Mouse (Mus musculus): ENCODE measurements around the gene Cdk5rap2.

The Cdk5rap2 gene

GRCm38 (mm10) chr4:70353656-70354055 is 56.6 kb downstream of the Cdk5rap2 start:
- no peak for DNase-seq (ENCODE audit: low read depth, low spot score)

- DNase-seq (ENCODE audit: low read depth, low spot score), result no peak
Measured at GRCm38 (mm10) chr4:70335444-70336144, 74.6 kb downstream of the Cdk5rap2 start.

- DNase-seq (ENCODE audit: low read depth, low spot score), result peak; percentile 21
Measured at GRCm38 (mm10) chr4:70334995-70335394, 75.2 kb downstream of the Cdk5rap2 start.

GRCm38 (mm10) chr4:70332981-70333380 is 77.3 kb downstream of the Cdk5rap2 start:
- no peak for DNase-seq (ENCODE audit: low read depth, low spot score)

- peak; percentile 88 for DNase-seq (ENCODE audit: low read depth, low spot score)
Measured at GRCm38 (mm10) chr4:70332576-70332975, 77.7 kb downstream of the Cdk5rap2 start.

GRCm38 (mm10) chr4:70331181-70331580 is 79.1 kb downstream of the Cdk5rap2 start:
- no peak for DNase-seq (ENCODE audit: low read depth, low spot score)

- no peak for DNase-seq (ENCODE audit: low read depth, low spot score)
Measured at GRCm38 (mm10) chr4:70328033-70328432, 82.2 kb downstream of the Cdk5rap2 start.

- DNase-seq (ENCODE audit: low read depth, low spot score), result no peak
Measured at GRCm38 (mm10) chr4:70327436-70327835, 82.8 kb downstream of the Cdk5rap2 start.

GRCm38 (mm10) chr4:70321586-70321985 is 88.7 kb downstream of the Cdk5rap2 start:
- no peak for DNase-seq (ENCODE audit: low read depth, low spot score)

- no peak for DNase-seq (ENCODE audit: low read depth, low spot score)
Measured at GRCm38 (mm10) chr4:70312170-70312569, 98.1 kb downstream of the Cdk5rap2 start.

GRCm38 (mm10) chr4:70311530-70311929 is 98.7 kb downstream of the Cdk5rap2 start:
- DNase-seq (ENCODE audit: low read depth, low spot score), result no peak

GRCm38 (mm10) chr4:70307230-70307629 is 103.0 kb downstream of the Cdk5rap2 start:
- DNase-seq (ENCODE audit: low read depth, low spot score), result peak; percentile 77

GRCm38 (mm10) chr4:70303870-70304269 is 106.4 kb downstream of the Cdk5rap2 start:
- DNase-seq (ENCODE audit: low read depth, low spot score), result no peak

- peak; percentile 6 for DNase-seq (ENCODE audit: low read depth, low spot score)
Measured at GRCm38 (mm10) chr4:70301187-70301586, 109.1 kb downstream of the Cdk5rap2 start.

GRCm38 (mm10) chr4:70289361-70289760 is 120.9 kb downstream of the Cdk5rap2 start:
- DNase-seq (ENCODE audit: low read depth, low spot score), result no peak

GRCm38 (mm10) chr4:70283163-70283562 is 127.1 kb downstream of the Cdk5rap2 start:
- no peak for DNase-seq (ENCODE audit: low read depth, low spot score)

- no peak for DNase-seq (ENCODE audit: low read depth, low spot score)
Measured at GRCm38 (mm10) chr4:70278882-70279281, 131.4 kb downstream of the Cdk5rap2 start.

- no peak for DNase-seq (ENCODE audit: low read depth, low spot score)
Measured at GRCm38 (mm10) chr4:70278057-70278456, 132.2 kb downstream of the Cdk5rap2 start.

- DNase-seq (ENCODE audit: low read depth, low spot score), result no peak
Measured at GRCm38 (mm10) chr4:70272943-70273342, 137.3 kb downstream of the Cdk5rap2 start.

GRCm38 (mm10) chr4:70272527-70272926 is 137.7 kb downstream of the Cdk5rap2 start:
- DNase-seq (ENCODE audit: low read depth, low spot score), result no peak

GRCm38 (mm10) chr4:70267213-70267906 is 142.9 kb downstream of the Cdk5rap2 start:
- no peak for DNase-seq (ENCODE audit: low read depth, low spot score)

GRCm38 (mm10) chr4:70265248-70265647 is 145.0 kb downstream of the Cdk5rap2 start:
- peak; percentile 74 for DNase-seq (ENCODE audit: low read depth, low spot score)

- DNase-seq (ENCODE audit: low read depth, low spot score), result no peak
Measured at GRCm38 (mm10) chr4:70262850-70263249, 147.4 kb downstream of the Cdk5rap2 start.
